Mouse (Mus musculus): ENCODE measurements around the gene Gm38392. TPM values are rescaled to one million over a fixed set of nuclear protein-coding genes. Genes with fewer than 3 reads are reported as not detected.

Gene Gm38392
- total RNA-seq, 4 experiments from 2014 or later: 0.61 TPM; not detected in 3

GRCm38 (mm10) chr3:88200161-88200971 is 86.6 kb downstream of the Gm38392 start:
- DNase-seq (ENCODE audit: low spot score in 2 of 2): no peak

GRCm38 (mm10) chr3:88199541-88200110 is 87.4 kb downstream of the Gm38392 start:
- no peak for DNase-seq (ENCODE audit: low spot score in 2 of 2)

GRCm38 (mm10) chr3:88198505-88199020 is 88.4 kb downstream of the Gm38392 start:
- DNase-seq (ENCODE audit: low spot score in 2 of 2): no peak

- no peak for DNase-seq (ENCODE audit: low spot score in 2 of 2)
Measured at GRCm38 (mm10) chr3:88197741-88198504, 89.1 kb downstream of the Gm38392 start.

Small RNAs within 50 kb of the gene (microRNA-seq; reads per million reads assigned to microRNA genes)
- gene Gm25641: 0 reads per million in 2 experiments
- gene Mir3093: 37.4 to 39.9 reads per million in 2 experiments
- gene Mir9-1: 0 reads per million in 2 experiments

Other genes starting within 250 kb of the Gm38392 start
- gene Gpatch4, start 244.1 kb downstream of the Gm38392 start, total RNA-seq (2022): 10 to 100 TPM; 16.7 to 19.5 (median 18.1) TPM
- gene Naxe, start 228.7 kb downstream of the Gm38392 start, total RNA-seq (2022): 10 to 100 TPM; 75.8 to 85.5 (median 78.9) TPM
- not detected for gene Ttc24, start 208.9 kb downstream of the Gm38392 start, total RNA-seq (2022)
- gene Iqgap3, start 205.2 kb downstream of the Gm38392 start, total RNA-seq (2022): 1 to 10 TPM in 1 of 4 experiments, under 1 TPM in 3; 0.28 to 1.2 (median 0.61) TPM
- 100 to 1,000 TPM; 190 to 208 (median 194) TPM for gene Mef2d, start 144.8 kb downstream of the Gm38392 start, total RNA-seq (2022)
- not detected for gene Rhbg, start 32.5 kb downstream of the Gm38392 start, total RNA-seq (2022)
- 1 to 10 TPM; 3.1 to 6.6 (median 4.3) TPM for gene Tsacc, start 9.8 kb upstream of the Gm38392 start, total RNA-seq (2022)
- gene Cct3, start 9.9 kb upstream of the Gm38392 start, total RNA-seq (2022): 100 to 1,000 TPM; 166 to 184 (median 173) TPM
- gene Glmp, start 37.8 kb upstream of the Gm38392 start, total RNA-seq (2022): 100 to 1,000 TPM in 2 of 4 experiments, 10 to 100 TPM in 2; 97.4 to 106 (median 100) TPM
- gene Tmem79, start 48.9 kb upstream of the Gm38392 start, total RNA-seq (2022): 1 to 10 TPM; 1.4 to 2.8 (median 1.8) TPM
- 10 to 100 TPM; 80.2 to 90.1 (median 83.9) TPM for gene Smg5, start 49.0 kb upstream of the Gm38392 start, total RNA-seq (2022)
- 10 to 100 TPM; 14.4 to 16.7 (median 14.8) TPM for gene Paqr6, start 77.4 kb upstream of the Gm38392 start, total RNA-seq (2022)
- gene Bglap3, start 85.5 kb upstream of the Gm38392 start, total RNA-seq (2022): 1 to 10 TPM in 2 of 4 experiments, under 1 TPM in 2; 0.63 to 2.3 (median 1.3) TPM
- 1 to 10 TPM in 3 of 4 experiments, not detected in 1; 1.1 to 1.8 (median 1.3) TPM for gene Bglap2, start 91.5 kb upstream of the Gm38392 start, total RNA-seq (2022)
- gene Bglap, start 97.3 kb upstream of the Gm38392 start, total RNA-seq (2022): 1 to 10 TPM in 1 of 4 experiments, not detected in 3; 2.8 TPM
- gene Pmf1, start 123.1 kb upstream of the Gm38392 start, total RNA-seq (2022): 1 to 10 TPM; 7.4 to 9.2 (median 7.8) TPM
- gene Slc25a44, start 137.9 kb upstream of the Gm38392 start, total RNA-seq (2022): 10 to 100 TPM; 72.5 to 77.6 (median 75.9) TPM
- 10 to 100 TPM; 63.2 to 71.4 (median 66.8) TPM for gene Sema4a, start 174.0 kb upstream of the Gm38392 start, total RNA-seq (2022)
- 10 to 100 TPM; 50.1 to 67.5 (median 60.3) TPM for gene Lmna, start 222.7 kb upstream of the Gm38392 start, total RNA-seq (2022)
- gene Mex3a, start 245.2 kb upstream of the Gm38392 start, total RNA-seq (2022): 1 to 10 TPM; 2.3 to 3.1 (median 2.6) TPM